Mouse (Mus musculus) heart, embryonic 16.5 days (tissue): ENCODE results near the gene Ndufaf2. TPM values are rescaled to one million over a fixed set of nuclear protein-coding genes. Genes with fewer than 3 reads are reported as not detected.

Experiments used
- ATAC-seq: fragments of 200-750 bp; cut with Nextera tagmentation; replicated peaks from 2 replicates; pipeline ENCODE4 v1.8.0; 2017; ENCODE audit warnings: moderate number of reproducible peaks; ENCODE audit not compliant: insufficient read depth, low FRiP score; ENCODE audit errors: extremely low read depth
- H3K27ac ChIP-seq: fragments of 300-500 bp; sonication (generic); 2 replicates; pipeline ENCODE4 v1.5.1; 2014; ENCODE audit warnings: mild to moderate bottlenecking, low read length, control low read depth, moderate library complexity
- H3K27me3 ChIP-seq: fragments of 300-500 bp; sonication (generic); 2 replicates; pipeline ENCODE4 v1.6.1; 2014; ENCODE audit warnings: low read length, mixed read lengths; ENCODE audit not compliant: control insufficient read depth, insufficient read depth
- H3K36me3 ChIP-seq: fragments of 300-500 bp; sonication (generic); 2 replicates; pipeline ENCODE4 v1.6.1; 2014; ENCODE audit not compliant: control insufficient read depth, insufficient read depth
- H3K4me1 ChIP-seq: fragments of 300-500 bp; sonication (generic); 2 replicates; pipeline ENCODE4 v1.6.1; 2014; ENCODE audit warnings: low read length, mixed read lengths; ENCODE audit not compliant: control insufficient read depth, insufficient read depth
- H3K4me2 ChIP-seq: fragments of 300-500 bp; sonication (generic); 2 replicates; pipeline ENCODE4 v1.6.1; 2014; ENCODE audit warnings: low read depth, mild to moderate bottlenecking, control low read depth, low read length
- H3K4me3 ChIP-seq: fragments of 300-500 bp; sonication (generic); 2 replicates; pipeline ENCODE4 v1.5.1; 2014; ENCODE audit warnings: mild to moderate bottlenecking, control low read depth, low read length
- H3K9ac ChIP-seq: fragments of 300-500 bp; sonication (generic); 2 replicates; pipeline ENCODE4 v1.6.1; 2014; ENCODE audit warnings: low read length, control low read depth
- H3K9me3 ChIP-seq: fragments of 300-500 bp; sonication (generic); replicated peaks from 2 replicates; pipeline ENCODE4 v1.6.1; 2016; ENCODE audit warnings: low read length; ENCODE audit not compliant: control insufficient read depth
- WGBS: fragments of 180-500 bp; shearing (Covaris S2); extraction: QIAGEN DNeasy Blood & Tissue Kit; methylation state at CpG from one replicate; pipeline ENCODE4 v1.1.7; 2014; 5-methylcytosine and 5-hydroxymethylcytosine counted together
- polyA plus RNA-seq: library from polyadenylated mRNA; unstranded; fragments of >200 nt; fragmentation: Nextera tagmentation; extraction: Ambion mirVana; gene quantifications from 2 replicates; pipeline ENCODE4 v1.2.1, GENCODE M21; 2015

Gene Ndufaf2
- polyA plus RNA-seq, 1 experiment from 2014 or later = 58.2 TPM

DNA sequence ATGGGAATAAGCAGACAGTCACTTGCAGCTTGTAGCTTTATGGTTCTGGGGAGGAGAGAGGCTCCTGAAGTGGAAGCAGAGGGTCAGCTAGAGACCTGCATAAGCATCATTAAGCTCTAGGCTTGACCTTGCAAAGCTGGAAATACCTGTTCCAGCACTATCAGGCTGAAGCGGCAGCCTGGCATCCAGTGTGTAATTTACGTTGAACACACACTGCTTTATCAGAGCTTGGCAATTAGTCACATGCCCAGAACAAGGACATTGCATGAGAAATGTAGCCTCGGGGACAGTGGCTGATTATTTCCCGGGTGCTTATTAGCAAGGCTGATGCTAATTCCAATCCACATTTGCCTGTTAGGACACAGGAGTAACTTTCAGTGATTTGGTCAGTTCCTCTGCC lies 196.5 kb downstream of the Ndufaf2 start:
- Histone ChIP-seq H3K36me3 (no peaks in the 10 kb centered on the region), H3K9me3 (no peaks in the 10 kb centered on the region), H3K27ac (no peak overlapping the region), H3K4me2 (no peak overlapping the region), H3K9ac (0 out of 2 replicates have a peak overlapping the region, but pooled peaks have one; percentile 10), H3K4me3 (no peak overlapping the region), H3K4me1 (peaks cover 15% of the 10 kb centered on the region), H3K27me3 (no peaks in the 10 kb centered on the region)
- ATAC-seq = no peak
- WGBS = 51% methylated on average over 4 of the region's 4 CpGs

GRCm38 (mm10) chr13:107961501-107961900 lies 196.9 kb downstream of the Ndufaf2 start:
- H3K9ac ChIP-seq = no peak overlapping the region
- 71% methylated on average over 4 of the region's 4 CpGs for WGBS
- no peaks in the 10 kb centered on the region for H3K9me3 ChIP-seq
- no peaks in the 10 kb centered on the region for H3K36me3 ChIP-seq
- no peak overlapping the region for H3K4me3 ChIP-seq
- H3K27me3 ChIP-seq = no peaks in the 10 kb centered on the region
- peaks cover 15% of the 10 kb centered on the region for H3K4me1 ChIP-seq
- no peak overlapping the region for H3K4me2 ChIP-seq
- no peak for ATAC-seq
- H3K27ac ChIP-seq = no peak overlapping the region

DNA sequence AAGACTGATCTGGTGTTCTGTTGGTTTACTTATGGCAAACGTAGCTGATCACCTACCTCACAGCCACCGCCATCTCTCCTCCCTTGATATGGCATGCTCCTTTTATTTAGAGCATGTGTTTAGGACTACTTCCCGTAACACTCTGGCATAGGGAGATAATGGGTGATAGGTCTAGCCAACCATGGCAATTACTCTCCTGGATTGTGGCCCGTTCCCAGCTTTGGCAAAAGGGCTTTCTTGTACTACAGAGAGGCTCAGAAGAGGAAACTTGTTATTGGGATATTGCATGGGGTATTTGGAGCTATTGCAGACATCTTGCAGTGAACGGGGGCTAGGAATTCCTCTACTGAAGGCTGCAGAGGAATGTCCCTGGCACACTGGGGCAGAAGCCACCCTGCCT lies 197.9 kb downstream of the Ndufaf2 start:
- no peak for ATAC-seq
- WGBS = 86% methylated on average over 5 of the region's 5 CpGs

GRCm38 (mm10) chr13:107959891-107960290 lies 198.5 kb downstream of the Ndufaf2 start:
- Histone ChIP-seq H3K4me3 (no peak overlapping the region), H3K9ac (no peak overlapping the region), H3K4me1 (peaks cover 15% of the 10 kb centered on the region), H3K9me3 (no peaks in the 10 kb centered on the region), H3K27me3 (no peaks in the 10 kb centered on the region), H3K4me2 (no peak overlapping the region), H3K36me3 (no peaks in the 10 kb centered on the region), H3K27ac (no peak overlapping the region)
- ATAC-seq = no peak
- 82% methylated on average over 4 of the region's 4 CpGs for WGBS

More for the DNA sequence above, 197.9 kb downstream of the Ndufaf2 start:
- H3K36me3 ChIP-seq = no peaks in the 10 kb centered on the region
- H3K9me3 ChIP-seq = no peaks in the 10 kb centered on the region
- H3K27me3 ChIP-seq = no peaks in the 10 kb centered on the region
- peaks cover 15% of the 10 kb centered on the region for H3K4me1 ChIP-seq
- H3K4me3 ChIP-seq = no peak overlapping the region
- H3K4me2 ChIP-seq = no peak overlapping the region
- H3K27ac ChIP-seq = no peak overlapping the region
- H3K9ac ChIP-seq = no peak overlapping the region

DNA sequence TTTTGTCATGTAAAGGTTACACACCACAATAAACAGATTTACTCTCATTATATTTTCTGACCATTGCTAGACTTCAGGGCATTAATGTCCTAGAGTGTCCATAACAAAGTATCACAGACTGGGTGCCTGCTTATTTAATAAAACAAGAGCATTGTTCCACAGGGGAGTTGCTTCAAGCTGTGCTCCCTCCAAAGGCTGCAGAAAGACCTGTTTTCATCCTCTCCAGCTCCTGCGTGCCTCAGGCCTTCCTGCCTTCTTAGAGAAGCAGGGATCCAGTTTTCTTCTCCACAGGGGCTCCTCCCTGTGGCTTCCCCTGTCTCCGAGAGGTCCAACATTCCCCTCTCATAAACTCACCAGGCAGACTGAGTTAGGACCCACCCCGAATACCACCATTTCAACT lies 202.2 kb downstream of the Ndufaf2 start:
- Histone ChIP-seq H3K4me3 (no peak overlapping the region), H3K9ac (no peak overlapping the region), H3K9me3 (no peaks in the 10 kb centered on the region), H3K4me1 (peaks cover 7% of the 10 kb centered on the region; the same call in 1 of the 2 replicates), H3K4me2 (no peak overlapping the region), H3K27ac (no peak overlapping the region), H3K36me3 (no peaks in the 10 kb centered on the region), H3K27me3 (no peaks in the 10 kb centered on the region)
- no peak for ATAC-seq
- WGBS = 58% methylated on average over 3 of the region's 3 CpGs

DNA sequence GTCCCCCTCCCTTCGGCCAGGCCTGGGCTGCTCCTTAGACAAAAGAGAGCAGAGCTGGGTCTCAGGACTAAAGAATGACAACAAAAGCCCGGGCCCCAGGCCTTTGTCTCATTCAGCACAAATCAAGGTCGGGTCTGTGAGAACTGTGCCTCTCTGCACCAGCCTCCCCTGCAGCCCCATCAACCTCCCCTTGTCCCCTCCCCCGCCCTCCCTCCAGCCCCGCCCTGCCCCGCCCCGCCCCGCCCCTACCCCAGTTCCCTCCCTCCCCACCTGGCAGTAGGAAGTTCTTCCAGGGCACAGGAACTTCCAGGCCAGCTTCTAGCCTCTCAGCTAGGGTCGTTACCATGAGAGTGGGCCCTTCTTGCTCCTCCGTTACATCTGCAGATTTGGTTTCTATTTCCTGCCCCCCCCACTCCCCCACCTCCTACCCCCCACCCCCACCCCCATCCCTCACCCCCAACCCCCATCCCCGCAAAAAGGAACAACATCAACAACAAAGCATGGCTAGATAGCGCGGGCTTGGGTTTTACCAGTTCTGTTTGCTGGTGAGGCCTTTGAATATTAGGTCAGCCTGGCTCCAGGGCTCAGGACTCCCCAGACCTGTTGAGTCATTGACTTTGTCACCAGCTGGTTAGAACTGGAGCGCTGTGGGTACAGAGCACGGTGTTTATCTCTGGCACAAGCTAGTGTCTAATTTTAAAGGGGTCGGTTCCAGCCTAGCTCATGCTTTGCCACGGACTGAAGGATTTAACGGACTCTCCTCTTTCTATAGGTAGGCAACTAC lies 202.9 kb downstream of the Ndufaf2 start:
- Histone ChIP-seq H3K27me3 (no peaks in the 10 kb centered on the region), H3K4me1 (peaks cover 7% of the 10 kb centered on the region; the same call in 1 of the 2 replicates), H3K9me3 (no peaks in the 10 kb centered on the region), H3K4me3 (no peak overlapping the region), H3K36me3 (no peaks in the 10 kb centered on the region), H3K4me2 (peak overlapping the region; percentile 47; the same call in 1 of the 2 replicates), H3K9ac (no peak overlapping the region; the same call in 1 of the 2 replicates), H3K27ac (no peak overlapping the region; the same call in 1 of the 2 replicates)
- WGBS = 22% methylated on average over 15 of the region's 18 CpGs
- ATAC-seq = peak; percentile 67

DNA sequence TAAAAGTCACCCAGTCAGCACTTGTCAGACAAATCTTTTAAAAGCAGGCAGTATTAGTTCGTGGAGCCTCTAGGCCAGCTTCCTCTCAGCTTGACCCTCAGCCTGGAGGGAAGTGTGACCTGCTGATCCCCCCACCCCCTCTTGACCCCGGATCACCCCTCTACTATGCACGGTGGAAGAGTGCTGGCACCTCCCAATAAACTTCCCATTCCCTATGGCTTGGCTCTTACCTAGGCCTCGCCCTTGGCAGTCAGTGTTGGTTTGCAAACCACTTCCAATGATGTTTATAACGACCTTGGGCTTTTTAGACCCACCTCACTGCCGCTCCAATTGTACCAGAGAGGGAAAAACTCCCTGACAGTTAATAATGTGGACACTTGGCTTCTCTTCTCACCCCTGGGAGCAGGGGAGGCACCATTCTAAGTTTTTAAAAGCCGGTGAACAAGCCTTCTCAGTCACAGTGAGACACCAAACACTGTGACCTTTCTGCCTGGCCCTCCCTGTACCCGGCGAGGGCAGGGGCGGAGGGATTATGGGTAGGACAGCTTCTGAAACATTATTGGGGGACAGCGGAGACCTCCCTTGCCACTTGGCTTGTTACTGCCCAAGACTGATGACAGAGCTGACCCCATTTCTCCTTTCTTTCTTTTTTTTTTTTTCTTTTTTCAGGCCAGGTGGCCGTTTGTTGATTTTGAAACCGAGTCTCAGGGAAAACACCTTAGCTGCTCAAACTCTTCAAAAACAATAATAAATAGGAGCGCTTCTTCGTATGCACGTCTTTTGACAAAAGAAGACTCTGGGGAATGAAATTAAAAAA lies 203.8 kb downstream of the Ndufaf2 start:
- peak overlapping the region; percentile 47; the same call in 1 of the 2 replicates for H3K4me2 ChIP-seq
- WGBS = 54% methylated on average over 16 of the region's 16 CpGs
- no peaks in the 10 kb centered on the region for H3K27me3 ChIP-seq
- H3K9me3 ChIP-seq = no peaks in the 10 kb centered on the region
- H3K27ac ChIP-seq = peak overlapping the region; percentile 46; the same call in 1 of the 2 replicates
- peaks cover 7% of the 10 kb centered on the region; the same call in 1 of the 2 replicates for H3K4me1 ChIP-seq
- no peaks in the 10 kb centered on the region for H3K36me3 ChIP-seq
- no peak for ATAC-seq
- no peak overlapping the region for H3K4me3 ChIP-seq
- no peak overlapping the region; the same call in 1 of the 2 replicates for H3K9ac ChIP-seq

DNA sequence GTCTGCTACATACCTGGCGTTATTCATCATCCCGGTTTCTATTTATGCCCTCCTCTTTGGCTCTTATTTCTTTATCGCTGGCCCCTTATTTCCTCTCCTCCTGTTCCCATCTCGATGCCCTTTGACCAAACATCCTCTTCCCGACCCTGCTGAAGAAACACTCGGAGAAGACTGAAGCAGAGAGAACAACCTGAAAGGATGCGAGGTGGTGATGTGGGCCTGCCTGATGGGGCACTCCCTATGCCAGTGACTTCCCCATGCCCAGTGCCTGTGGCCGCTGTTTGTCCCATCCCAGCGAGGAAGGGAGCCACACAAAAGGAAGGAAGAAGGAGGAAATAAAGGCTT lies 204.4 kb downstream of the Ndufaf2 start:
- no peak; the same call in 1 of the 2 replicates for ATAC-seq

More for the DNA sequence above, 204.4 kb downstream of the Ndufaf2 start:
- 48% methylated on average over 9 of the region's 9 CpGs for WGBS
- H3K27ac ChIP-seq = peak overlapping the region; percentile 46; the same call in 1 of the 2 replicates
- no peaks in the 10 kb centered on the region for H3K27me3 ChIP-seq
- peak overlapping the region; percentile 25 for H3K4me2 ChIP-seq
- H3K36me3 ChIP-seq = no peaks in the 10 kb centered on the region
- no peak overlapping the region for H3K9ac ChIP-seq
- H3K9me3 ChIP-seq = no peaks in the 10 kb centered on the region
- H3K4me3 ChIP-seq = no peak overlapping the region
- peaks cover 7% of the 10 kb centered on the region; the same call in 1 of the 2 replicates for H3K4me1 ChIP-seq
